Mouse (Mus musculus) forebrain, embryonic 14.5 days (tissue): ENCODE results near the gene Tstd2. TPM values are rescaled to one million over a fixed set of nuclear protein-coding genes. Genes with fewer than 3 reads are reported as not detected.

Experiments
- ATAC-seq: fragments of 200-750 bp; cut with Nextera tagmentation; 2 replicates; pipeline ENCODE4 v1.8.0; 2017; ENCODE audit warnings: mild to moderate bottlenecking, moderate library complexity
- DNase-seq: peaks from one replicate; pipeline ENCODE4 v3.0.0-alpha.2; 2015; ENCODE audit warnings: low spot score
- H3K27ac ChIP-seq: fragments of 300-500 bp; sonication (generic); 2 replicates; pipeline ENCODE4 v1.5.1; 2014; ENCODE audit warnings: low read depth, mild to moderate bottlenecking, control low read depth, low read length, moderate library complexity
- H3K27me3 ChIP-seq: fragments of 300-500 bp; sonication (generic); replicated peaks from 2 replicates; pipeline ENCODE4 v1.6.1; 2014; ENCODE audit warnings: low read length, control low read depth, mixed read lengths; ENCODE audit not compliant: control insufficient read depth, insufficient read depth
- H3K36me3 ChIP-seq: fragments of 300-500 bp; sonication (generic); 2 replicates; pipeline ENCODE4 v1.6.1; 2014; ENCODE audit warnings: low read length, control low read depth; ENCODE audit not compliant: control insufficient read depth, insufficient read depth
- H3K4me1 ChIP-seq: fragments of 300-500 bp; sonication (generic); 2 replicates; pipeline ENCODE4 v1.6.1; 2014; ENCODE audit warnings: antibody characterized with exemption, low read length, control low read depth; ENCODE audit not compliant: control insufficient read depth, insufficient read depth
- H3K4me2 ChIP-seq: fragments of 300-500 bp; sonication (generic); 2 replicates; pipeline ENCODE4 v1.6.1; 2014; ENCODE audit warnings: mild to moderate bottlenecking, control low read depth, low read length
- H3K4me3 ChIP-seq: fragments of 300-500 bp; sonication (generic); 2 replicates; pipeline ENCODE4 v1.5.1; 2014; ENCODE audit warnings: low read depth, low read length, control low read depth
- H3K9ac ChIP-seq: fragments of 300-500 bp; sonication (generic); 2 replicates; pipeline ENCODE4 v1.6.1; 2014; ENCODE audit warnings: mild to moderate bottlenecking, low read length, control low read depth, moderate library complexity
- H3K9me3 ChIP-seq: fragments of 300-500 bp; sonication (generic); replicated peaks from 2 replicates; pipeline ENCODE4 v1.6.1; 2016; ENCODE audit warnings: low read length, control low read depth, mixed read lengths; ENCODE audit not compliant: control insufficient read depth
- WGBS: fragments of 180-500 bp; shearing (Covaris S2); extraction: QIAGEN DNeasy Blood & Tissue Kit; methylation state at CpG from one replicate; pipeline ENCODE4 v1.1.7; 2014; 5-methylcytosine and 5-hydroxymethylcytosine counted together
- polyA plus RNA-seq: library from polyadenylated mRNA; unstranded; fragments of >200 nt; fragmentation: Nextera tagmentation; extraction: Ambion mirVana; gene quantifications from 2 replicates; pipeline ENCODE4 v1.2.1, GENCODE M21; 2014

Tstd2 gene
- polyA plus RNA-seq, 1 experiment from 2014 or later = 18.3 TPM

GRCm38 (mm10) chr4:46064961-46065360, 73.5 kb downstream of the Tstd2 start:
- H3K36me3 ChIP-seq = no peaks in the 10 kb centered on the region
- 71% methylated on average over 3 of the region's 3 CpGs for WGBS

More at GRCm38 (mm10) chr4:46064961-46065360, 73.5 kb downstream of the Tstd2 start:
- H3K9me3 ChIP-seq = no peaks in the 10 kb centered on the region
- H3K27me3 ChIP-seq = no peaks in the 10 kb centered on the region
- no peak overlapping the region for H3K4me2 ChIP-seq
- no peak for ATAC-seq
- no peak overlapping the region for H3K9ac ChIP-seq
- H3K4me1 ChIP-seq = no peaks in the 10 kb centered on the region
- DNase-seq = no peak
- no peak overlapping the region for H3K4me3 ChIP-seq
- no peak overlapping the region for H3K27ac ChIP-seq

Other genes with a start within 250 kb of the Tstd2 start
- 0.07 and 0.10 TPM in 2 replicates for gene Ccdc180, start 248.4 kb downstream of the Tstd2 start, polyA plus RNA-seq
- 15.0 and 18.7 TPM in 2 replicates for gene Tdrd7, start 173.4 kb downstream of the Tstd2 start, polyA plus RNA-seq
- gene Tmod1, start 99.8 kb downstream of the Tstd2 start, polyA plus RNA-seq = 0.80 and 0.93 TPM in 2 replicates
- 114 and 118 TPM in 2 replicates for gene Ncbp1, start 81 bp downstream of the Tstd2 start, polyA plus RNA-seq
- gene Xpa, start 57.6 kb upstream of the Tstd2 start, polyA plus RNA-seq = 32.1 and 34.0 TPM in 2 replicates
- not detected in 2 replicates for gene Foxe1, start 204.9 kb upstream of the Tstd2 start, polyA plus RNA-seq